Mouse (Mus musculus): Measurements from ENCODE around the gene Nectin1.

DNA sequence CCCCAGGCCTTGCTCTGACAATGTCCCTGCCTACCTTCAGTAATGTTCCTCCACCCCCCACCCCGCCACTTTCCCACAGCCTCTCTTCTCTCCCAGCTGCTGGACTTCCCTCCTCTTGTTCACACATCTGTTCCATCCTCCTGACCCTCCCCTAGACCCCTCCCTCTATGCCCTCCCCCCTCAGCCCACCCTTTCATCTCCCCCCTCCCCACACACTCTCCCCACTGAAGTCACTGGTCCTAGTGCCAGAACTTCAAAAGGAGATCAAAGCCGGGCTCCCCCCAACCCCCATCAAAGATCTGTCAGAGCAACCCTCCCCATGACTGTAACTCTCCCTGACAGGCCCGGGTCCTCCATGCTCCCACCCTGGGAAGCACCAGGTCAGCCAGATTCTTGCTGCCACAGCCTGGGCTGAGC, 99.9 kb downstream of the Nectin1 start:
- TF ChIP-seq POLR2A (IDR thresholded peaks at IDR 0.05; ENCODE audit: extremely low read depth, insufficient read depth, low read length) (no peak), CTCF (IDR thresholded peaks at IDR 0.05; ENCODE audit: low read depth, low read length) (no peak)

All from liver, adult 2 months (tissue).